15 mouse cellular contexts compared by ENCODE assay signal in the genomic region with DNA sequence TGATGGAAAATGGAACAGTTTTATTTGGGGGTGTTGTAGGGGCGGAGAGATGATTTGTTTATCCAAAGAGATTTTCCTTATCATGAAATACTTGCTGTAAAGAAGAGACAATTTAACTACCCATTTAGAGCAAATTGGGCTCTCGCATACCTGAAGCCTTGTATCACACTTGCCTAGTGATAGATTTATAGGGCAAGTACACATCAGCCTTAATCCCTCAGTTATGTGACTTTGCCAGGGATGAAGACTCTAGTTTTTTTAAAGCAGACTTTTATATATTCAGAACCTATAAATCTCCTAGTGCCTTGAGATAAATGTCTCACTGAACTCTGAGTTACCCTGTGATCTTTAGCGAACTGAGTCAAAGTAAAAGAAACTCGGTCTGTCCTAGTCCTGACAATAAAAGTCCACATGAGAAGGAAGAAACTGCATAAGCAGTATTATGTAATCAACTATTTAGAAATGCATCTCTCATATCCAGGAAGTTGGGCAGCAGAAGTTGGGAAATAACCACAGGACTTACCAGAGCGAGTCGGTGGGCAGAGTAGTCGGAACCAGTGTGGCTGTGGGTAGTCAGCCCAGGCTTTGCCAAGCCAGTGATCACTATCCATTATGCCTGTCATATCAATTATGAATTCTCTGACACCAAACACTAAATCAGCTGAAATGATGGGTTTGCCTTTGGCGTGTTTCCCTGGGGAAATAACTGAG.
DNase-seq lines count a peak whose midpoint lies in the region; ATAC-seq and TF ChIP-seq lines count a peak whose summit lies in the region.
"Had no signal": no experiment of that assay in that cellular context is flagged by ENCODE, and none has a peak within 500 bp of the region (broad histone marks: within the 10 kb centered on the region; RNA-seq: fewer than 3 reads in every experiment).

No protein-coding gene starts in this region.

- 58% methylated on average over 8 of the region's 8 CpGs for WGBS in kidney, adult 2 months
- 53% methylated on average over 8 of the region's 8 CpGs for WGBS in kidney, embryonic 16.5 days

- no peak overlapping the region for H3K9ac ChIP-seq in kidney, embryonic 16.5 days (replicated peaks; ENCODE audit: low read length)
- H3K9ac ChIP-seq: limb, embryonic 15.5 days; neural tube, embryonic 15.5 days had no signal

- 0 out of 2 replicates have a peak, but pooled peaks cover 3% of the 10 kb centered on the region for H3K4me1 ChIP-seq in kidney, adult 2 months (ENCODE audit: control insufficient read depth, insufficient read depth, low read length)
- H3K4me1 ChIP-seq in bone marrow macrophage, adult 2 months (ENCODE audit: control insufficient read depth, insufficient read depth, low read length) = peaks cover 11% of the 10 kb centered on the region
- peaks cover 23% of the 10 kb centered on the region for H3K4me1 ChIP-seq in kidney, embryonic 16.5 days (ENCODE audit: insufficient read depth, low read length)
- H3K4me1 ChIP-seq: forebrain, embryonic 10.5 days; limb, embryonic 15.5 days; megakaryocyte, embryonic 14.5 days; neural tube, embryonic 15.5 days had no signal

- H3K27me3 ChIP-seq in kidney, adult 2 months (replicated peaks; ENCODE audit: control insufficient read depth, insufficient read depth, low read length) = no peaks in the 10 kb centered on the region
- no peaks in the 10 kb centered on the region for H3K27me3 ChIP-seq in kidney, embryonic 16.5 days (ENCODE audit: insufficient read depth, low read length)
- H3K27me3 ChIP-seq: limb, embryonic 15.5 days; megakaryocyte, embryonic 14.5 days; neural tube, embryonic 15.5 days had no signal

- peak overlapping the region; percentile 60; the same call in 1 of the 2 replicates for H3K27ac ChIP-seq in kidney, adult 2 months (ENCODE audit: insufficient read depth, low read depth, low read length)
- H3K27ac ChIP-seq in bone marrow macrophage, adult 2 months (ENCODE audit: insufficient read depth, low read depth, low read length) = 0 out of 2 replicates have a peak overlapping the region, but pooled peaks have one; percentile 11
- H3K27ac ChIP-seq in kidney, embryonic 16.5 days (ENCODE audit: low read length) = no peak overlapping the region
- H3K27ac ChIP-seq: forebrain, embryonic 10.5 days; layer of hippocampus, adult 2 months; limb, embryonic 15.5 days; neural tube, embryonic 15.5 days had no signal

- peak; percentile 23; the same call in 1 of the 2 replicates for ATAC-seq in kidney, embryonic 16.5 days (ENCODE audit: low FRiP score, low TSS enrichment)

- no peak overlapping the region for H3K4me3 ChIP-seq in kidney, adult 2 months (ENCODE audit: insufficient read depth, low read depth, low read length)
- no peak overlapping the region for H3K4me3 ChIP-seq in bone marrow macrophage, adult 2 months (ENCODE audit: insufficient read depth, low read length)
- no peak overlapping the region for H3K4me3 ChIP-seq in kidney, embryonic 16.5 days (ENCODE audit: low read length)
- H3K4me3 ChIP-seq: forebrain, embryonic 10.5 days; layer of hippocampus, adult 2 months; limb, embryonic 15.5 days; megakaryocyte, embryonic 14.5 days; neural tube, embryonic 15.5 days had no signal

- TF ChIP-seq CTCF in kidney, adult 2 months (conservative IDR thresholded peaks at IDR 0.05; ENCODE audit: insufficient read depth, insufficient read length, low read depth, low read length) = no peak
- no peak for TF ChIP-seq CTCF in bone marrow macrophage, adult 2 months (IDR thresholded peaks at IDR 0.05; ENCODE audit: low read depth, low read length)

- no peak for TF ChIP-seq POLR2A in kidney, adult 2 months (IDR thresholded peaks at IDR 0.05; ENCODE audit: low read depth, low read length)
- TF ChIP-seq POLR2A in bone marrow macrophage, adult 2 months (IDR thresholded peaks at IDR 0.05; ENCODE audit: borderline replicate concordance, low read depth, low read length) = no peak

- H3K36me3 ChIP-seq in kidney, adult 2 months (ENCODE audit: control insufficient read depth, insufficient read depth, low read length) = no peaks in the 10 kb centered on the region
- no peaks in the 10 kb centered on the region for H3K36me3 ChIP-seq in kidney, embryonic 16.5 days (ENCODE audit: insufficient read depth, low read length)
- H3K36me3 ChIP-seq: forebrain, embryonic 10.5 days; limb, embryonic 15.5 days; neural tube, embryonic 15.5 days had no signal

- H3K4me2 ChIP-seq in kidney, embryonic 16.5 days (replicated peaks; ENCODE audit: low read depth, low read length) = no peak overlapping the region
- H3K4me2 ChIP-seq: limb, embryonic 15.5 days; neural tube, embryonic 15.5 days had no signal

- no peaks in the 10 kb centered on the region for H3K9me3 ChIP-seq in kidney, embryonic 16.5 days (ENCODE audit: low read length)
- H3K9me3 ChIP-seq: forebrain, embryonic 10.5 days; limb, embryonic 15.5 days; neural tube, embryonic 15.5 days had no signal

- peak; percentile 57 for DNase-seq in kidney, adult 2 months
- no peak for DNase-seq in kidney, postnatal 10 days
- peak; percentile 77 for DNase-seq in 416B (ENCODE audit: low read depth)
- DNase-seq in retina, postnatal 1 day = no peak
- no peak for DNase-seq in left cerebral cortex, adult 11 months (ENCODE audit: low spot score)
- DNase-seq in ovary, postnatal 10 days (ENCODE audit: low spot score) = no peak
- DNase-seq: cerebellum, postnatal 10 days; thymus, adult 2 months had no signal

Comparison
In these comparisons a context has a peak if more than half of its experiments do, and no peak if none do; other contexts are left out.
1. DNase-seq: peak in kidney, adult 2 months (single experiment) and 416B (single experiment); none in kidney, postnatal 10 days (single experiment), retina, postnatal 1 day (single experiment), left cerebral cortex, adult 11 months (single experiment) and ovary, postnatal 10 days (single experiment).